8 mouse cellular contexts compared by ENCODE assay signal in genomic region chr14:87451645-87452443, GRCm38 (mm10). TPM values are rescaled to one million over a fixed set of nuclear protein-coding genes. Genes with fewer than 3 reads are reported as not detected.
DNase-seq lines count a peak whose midpoint lies in the region; ATAC-seq lines count a peak whose summit lies in the region.

No protein-coding gene starts in this region.

- H3K9ac ChIP-seq in liver, embryonic 12.5 days = no peak overlapping the region

- H3K9me3 ChIP-seq in liver, embryonic 12.5 days (replicated peaks) = no peaks in the 10 kb centered on the region

- no peak overlapping the region for H3K4me2 ChIP-seq in liver, embryonic 12.5 days

- H3K4me1 ChIP-seq in liver, embryonic 12.5 days = peaks cover 4% of the 10 kb centered on the region; the same call in 1 of the 2 replicates

- H3K27ac ChIP-seq in liver, embryonic 12.5 days = no peak overlapping the region

- WGBS in liver, embryonic 12.5 days (ENCODE audit: insufficient replicate concordance) = 15% methylated on average over 7 of the region's 7 CpGs

- H3K27me3 ChIP-seq in liver, embryonic 12.5 days (replicated peaks) = no peaks in the 10 kb centered on the region

- H3K36me3 ChIP-seq in liver, embryonic 12.5 days = peaks cover 5% of the 10 kb centered on the region; the same call in 1 of the 2 replicates

- H3K4me3 ChIP-seq in liver, embryonic 12.5 days = no peak overlapping the region

- ATAC-seq in liver, embryonic 12.5 days = no peak
- peak; percentile 86 for ATAC-seq in inflammation-experienced regulatory T-cells, adult 6 months
- peak; percentile 99 for ATAC-seq in megakaryocyte progenitor cell, adult 5-6 weeks (replicated peaks; ENCODE audit: poor library complexity)

- peak; percentile 71 for DNase-seq in liver
- peak; percentile 25 for DNase-seq in cerebellum, adult 9-11 months
- DNase-seq in frontal cortex, adult 2 months (ENCODE audit: extremely low spot score in 1 of 2, low spot score in 1 of 2) = peak; percentile 39 to 94
- DNase-seq in left cerebral cortex, adult 18-20 months (ENCODE audit: low spot score in 2 of 2) = peak; percentile 71 to 87
- peak; percentile 32 to 33 for DNase-seq in right cerebral cortex, postnatal 36 days (ENCODE audit: low spot score in 2 of 2)

RNA-seq across cellular contexts. Expression of gene Tdrd3, which starts 35.4 kb away (rescaled TPM):
- 13.5 and 14.1 TPM in 2 replicates for polyA plus RNA-seq in liver, embryonic 12.5 days (2016; fragmentation: Nextera tagmentation; extraction: Ambion mirVana)
- polyA plus RNA-seq in frontal cortex, adult 2 months (2012; rRNA removed) = 24.0 and 25.5 TPM in 2 replicates
- polyA plus RNA-seq in inflammation-experienced regulatory T-cells, adult 6 months (2017; shearing (Covaris generic)) = 10 to 100 TPM; 16.7 to 25.3 (median 23.7) TPM
- total RNA-seq in left cerebral cortex, adult 18-20 months (2021) = 10 to 100 TPM; 27.7 to 30.9 TPM
- 32.2 and 46.0 TPM in 2 replicates for total RNA-seq in megakaryocyte progenitor cell, adult 5-6 weeks (2015)
- 29.6 and 38.5 TPM in 2 replicates for total RNA-seq in megakaryocyte progenitor cell, adult 5-6 weeks (2017)

Comparison
In these comparisons a context has a peak if more than half of its experiments do, and no peak if none do; other contexts are left out.
1. DNase-seq: peak in every context shown above with its lines; median percentile 79 in left cerebral cortex, adult 18-20 months; 71 in liver; 66 in frontal cortex, adult 2 months; 32 in right cerebral cortex, postnatal 36 days; 25 in cerebellum, adult 9-11 months.